Mouse (Mus musculus): ENCODE results near the gene Nepro. TPM values are rescaled to one million over a fixed set of nuclear protein-coding genes. Genes with fewer than 3 reads are reported as not detected.
A peak's percentile ranks its signal among the peaks of the same experiment; 100 is the strongest.

Nepro gene
- polyA plus RNA-seq, 1 experiment from 2014 or later, result 4.4 TPM

DNA sequence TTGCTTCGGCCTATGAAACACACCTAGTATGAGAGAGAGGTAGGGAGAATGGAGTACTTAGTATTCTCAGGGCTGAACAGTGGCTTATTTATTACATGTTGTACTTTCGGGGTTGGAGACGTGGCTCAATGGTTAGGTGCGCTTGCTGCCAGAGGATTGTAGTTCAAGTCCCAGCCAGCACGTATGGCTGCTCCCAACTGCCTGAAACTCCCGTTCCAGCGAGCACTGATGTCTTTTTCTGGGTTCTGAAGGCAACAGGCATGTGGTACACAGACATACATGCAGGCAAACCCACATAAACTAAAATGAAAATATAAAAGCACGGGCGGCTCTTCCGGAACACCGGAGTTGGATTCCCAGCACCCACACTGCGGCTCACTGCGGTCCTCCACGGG, 21.4 kb downstream of the Nepro start:
- WGBS, result 8% methylated on average over 14 of the region's 14 CpGs
- H3K4me2 ChIP-seq, result peak overlapping the region; percentile 79
- no peak for ATAC-seq (ENCODE audit: low FRiP score, low read depth)

GRCm38 (mm10) chr16:44745866-44746562, 21.9 kb downstream of the Nepro start, which contains the start of gene Gtpbp8:
Gtpbp8 (minus strand) TSS chr16:44746363.
- peak within 1 kb of the TSS; percentile 96 for H3K27ac ChIP-seq (replicated peaks)
- H3K4me3 ChIP-seq, result peak within 1 kb of the TSS; percentile 68
- H3K4me2 ChIP-seq, result peak within 1 kb of the TSS; percentile 79
- WGBS, result under 1% methylated on average over 47 of the region's 47 CpGs
- peak within 1 kb of the TSS; percentile 85 for H3K9ac ChIP-seq
- H3K36me3 ChIP-seq, result peaks cover 13% of the 10 kb centered on the region; the same call in 1 of the 2 replicates
- ATAC-seq (ENCODE audit: low FRiP score, low read depth), result peak; percentile 97
- no peaks in the 10 kb centered on the region for H3K27me3 ChIP-seq
- no peaks in the 10 kb centered on the region for H3K9me3 ChIP-seq
- peaks cover 18% of the 10 kb centered on the region for H3K4me1 ChIP-seq (replicated peaks)

More for the DNA sequence above, 21.4 kb downstream of the Nepro start:
- Histone ChIP-seq H3K36me3 (peaks cover 18% of the 10 kb centered on the region; the same call in 1 of the 2 replicates), H3K27ac (replicated peaks) (peak overlapping the region; percentile 96), H3K9ac (peak overlapping the region; percentile 85), H3K27me3 (no peaks in the 10 kb centered on the region), H3K4me1 (replicated peaks) (peaks cover 18% of the 10 kb centered on the region), H3K4me3 (peak overlapping the region; percentile 68), H3K9me3 (no peaks in the 10 kb centered on the region)

- 66% methylated on average over 3 of the region's 3 CpGs for WGBS
These were observed 23.9 kb downstream of the Nepro start for GRCm38 (mm10) chr16:44748007-44748406.

GRCm38 (mm10) chr16:44757700-44758099, 33.6 kb downstream of the Nepro start:
- Histone ChIP-seq H3K27me3 (no peaks in the 10 kb centered on the region), H3K9me3 (no peaks in the 10 kb centered on the region), H3K4me3 (no peak overlapping the region), H3K4me1 (replicated peaks) (no peaks in the 10 kb centered on the region), H3K27ac (replicated peaks) (no peak overlapping the region), H3K4me2 (no peak overlapping the region), H3K9ac (no peak overlapping the region), H3K36me3 (no peaks in the 10 kb centered on the region)
- 90% methylated on average over 8 of the region's 8 CpGs for WGBS
- no peak for ATAC-seq (ENCODE audit: low FRiP score, low read depth)

More at GRCm38 (mm10) chr16:44748007-44748406, 23.9 kb downstream of the Nepro start:
- H3K27ac ChIP-seq (replicated peaks), result no peak overlapping the region
- H3K9me3 ChIP-seq, result no peaks in the 10 kb centered on the region
- no peak overlapping the region for H3K4me2 ChIP-seq
- H3K9ac ChIP-seq, result no peak overlapping the region
- H3K27me3 ChIP-seq, result no peaks in the 10 kb centered on the region
- ATAC-seq (ENCODE audit: low FRiP score, low read depth), result no peak
- H3K4me1 ChIP-seq (replicated peaks), result peaks cover 18% of the 10 kb centered on the region
- no peak overlapping the region for H3K4me3 ChIP-seq
- 0 out of 2 replicates have a peak, but pooled peaks cover 2% of the 10 kb centered on the region for H3K36me3 ChIP-seq

DNA sequence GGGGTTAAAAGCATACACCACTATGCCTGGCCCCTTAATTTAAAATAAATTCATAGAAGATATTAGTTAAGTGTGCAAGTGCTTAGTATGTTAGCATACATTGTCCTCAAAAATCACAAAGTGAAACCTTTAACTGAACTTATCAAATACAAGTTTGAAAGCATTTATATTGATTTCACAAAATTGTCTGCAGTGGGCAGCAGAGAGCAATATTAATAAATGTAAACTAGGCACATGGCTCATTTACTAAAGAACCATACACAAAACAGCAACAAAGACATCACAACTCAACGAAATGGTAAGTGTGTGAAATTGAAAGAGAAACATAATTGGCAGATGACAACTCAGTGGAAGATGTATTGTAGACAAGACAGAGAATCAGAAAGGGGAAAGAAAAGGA, 37.7 kb downstream of the Nepro start:
- Histone ChIP-seq H3K36me3 (no peaks in the 10 kb centered on the region), H3K27me3 (no peaks in the 10 kb centered on the region), H3K9me3 (no peaks in the 10 kb centered on the region), H3K4me3 (no peak overlapping the region), H3K4me1 (replicated peaks) (no peaks in the 10 kb centered on the region), H3K9ac (no peak overlapping the region), H3K4me2 (no peak overlapping the region), H3K27ac (replicated peaks) (no peak overlapping the region)
- no peak for ATAC-seq (ENCODE audit: low FRiP score, low read depth)
- 57% methylated on average over 1 of the region's 1 CpGs for WGBS

DNA sequence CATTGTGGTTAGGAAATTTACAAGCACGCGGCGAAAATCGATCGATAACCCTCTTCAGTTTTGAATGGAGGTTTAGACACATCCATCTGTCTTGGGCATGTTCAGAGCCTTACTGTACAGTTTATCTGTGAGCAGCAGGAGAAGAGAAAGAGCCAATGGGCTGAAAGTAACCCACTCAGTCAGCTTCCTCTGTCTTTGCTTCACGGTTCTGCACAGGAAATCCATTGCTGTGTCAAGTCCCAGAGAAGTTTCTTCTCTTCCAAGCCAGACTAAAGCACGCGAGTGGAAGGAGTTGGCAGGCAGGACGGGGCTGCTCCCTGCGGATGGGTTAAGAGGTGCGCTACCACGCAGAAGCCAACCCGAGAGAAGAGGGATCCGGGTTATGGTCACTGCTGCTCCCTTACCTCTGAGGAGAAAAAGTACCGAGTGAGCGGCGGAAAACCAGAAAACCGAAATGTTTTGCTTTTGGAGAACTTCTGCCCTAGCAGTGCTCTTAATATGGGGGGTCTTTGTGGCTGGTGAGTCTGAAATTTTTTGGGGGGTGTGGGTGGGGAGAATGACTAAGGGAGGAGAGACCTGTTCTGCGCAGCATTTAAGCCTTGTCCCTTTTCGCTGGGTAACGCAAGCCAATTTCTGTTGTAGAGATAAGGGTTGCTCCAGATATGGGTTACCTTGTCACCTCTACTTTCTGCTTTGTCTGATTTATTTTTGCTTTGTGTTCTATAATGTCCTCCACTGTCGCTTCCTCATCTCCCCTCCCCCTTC, 41.6 kb downstream of the Nepro start, which contains the start of gene Cd200r1:
Gene Cd200r1 (plus strand): TSS at position 182 of the 765 bp plus-strand sequence.
- H3K4me3 ChIP-seq, result no peak within 1 kb of the TSS
- H3K36me3 ChIP-seq, result no peaks in the 10 kb centered on the region
- no peaks in the 10 kb centered on the region for H3K4me1 ChIP-seq (replicated peaks)
- H3K4me2 ChIP-seq, result no peak within 1 kb of the TSS
- no peaks in the 10 kb centered on the region for H3K27me3 ChIP-seq
- ATAC-seq (ENCODE audit: low FRiP score, low read depth), result no peak
- H3K27ac ChIP-seq (replicated peaks), result no peak within 1 kb of the TSS
- no peak within 1 kb of the TSS for H3K9ac ChIP-seq
- 81% methylated on average over 22 of the region's 22 CpGs for WGBS
- H3K9me3 ChIP-seq, result no peaks in the 10 kb centered on the region

DNA sequence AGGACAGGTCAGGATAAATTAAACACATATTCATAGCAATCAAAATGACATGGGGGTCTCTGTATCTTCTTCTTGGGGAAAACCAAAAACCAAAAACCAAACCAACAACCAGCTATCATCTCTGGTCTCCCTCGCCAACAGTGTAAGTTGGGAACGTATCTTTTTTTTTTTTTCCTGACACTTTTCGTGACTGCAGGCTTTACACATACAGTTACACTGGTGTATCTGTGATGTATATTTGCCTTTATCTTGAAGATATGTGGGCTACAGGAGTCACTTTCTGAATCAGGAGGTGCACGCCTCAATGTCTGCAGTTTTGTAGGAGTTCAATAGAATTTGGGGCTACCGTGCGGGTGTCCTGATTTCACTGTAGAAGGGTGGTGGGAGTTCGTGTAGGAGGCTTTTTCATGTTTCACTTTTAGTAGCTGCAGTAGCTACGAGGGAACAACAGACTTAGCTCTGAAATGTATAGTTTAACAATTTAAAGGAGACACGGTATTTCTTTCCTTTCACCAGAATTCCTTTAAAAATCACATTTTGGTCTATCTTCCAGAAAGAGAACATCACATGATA, 42.3 kb downstream of the Nepro start:
- ATAC-seq (ENCODE audit: low FRiP score, low read depth), result no peak
- WGBS, result 91% methylated on average over 9 of the region's 9 CpGs
- no peak overlapping the region for H3K4me3 ChIP-seq
- no peak overlapping the region for H3K4me2 ChIP-seq
- no peaks in the 10 kb centered on the region for H3K9me3 ChIP-seq
- no peaks in the 10 kb centered on the region for H3K36me3 ChIP-seq
- no peak overlapping the region for H3K9ac ChIP-seq
- H3K27ac ChIP-seq (replicated peaks), result no peak overlapping the region
- no peaks in the 10 kb centered on the region for H3K4me1 ChIP-seq (replicated peaks)
- H3K27me3 ChIP-seq, result no peaks in the 10 kb centered on the region

- Histone ChIP-seq H3K4me1 (replicated peaks) (no peaks in the 10 kb centered on the region), H3K4me2 (no peak overlapping the region), H3K9me3 (no peaks in the 10 kb centered on the region), H3K9ac (no peak overlapping the region), H3K27ac (replicated peaks) (no peak overlapping the region), H3K36me3 (no peaks in the 10 kb centered on the region), H3K27me3 (no peaks in the 10 kb centered on the region), H3K4me3 (no peak overlapping the region)
- 89% methylated on average over 7 of the region's 7 CpGs for WGBS
- ATAC-seq (ENCODE audit: low FRiP score, low read depth), result no peak
These were observed 43.4 kb downstream of the Nepro start for GRCm38 (mm10) chr16:44767506-44767905.

DNA sequence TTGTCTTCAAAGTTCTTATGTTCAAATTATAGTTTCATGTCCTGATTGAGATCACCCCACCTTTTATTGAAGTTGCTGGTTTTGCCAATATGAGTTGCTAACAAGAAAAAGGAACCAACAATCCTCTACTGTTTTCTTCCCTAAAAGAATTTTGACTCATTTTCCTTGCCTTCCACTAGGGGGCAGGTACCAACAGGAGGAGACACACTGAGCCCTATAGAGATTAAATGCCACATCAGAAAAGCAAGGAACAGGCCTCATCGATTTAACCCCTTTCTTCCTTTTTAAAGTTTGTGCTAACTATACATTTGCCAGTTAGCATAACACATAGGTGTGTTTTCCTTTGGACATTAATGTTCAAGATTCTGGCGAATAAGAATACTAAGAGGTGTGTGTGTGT, 43.9 kb downstream of the Nepro start:
- Histone ChIP-seq H3K9ac (no peak overlapping the region), H3K27me3 (no peaks in the 10 kb centered on the region), H3K36me3 (no peaks in the 10 kb centered on the region), H3K4me1 (replicated peaks) (no peaks in the 10 kb centered on the region), H3K4me2 (no peak overlapping the region), H3K4me3 (no peak overlapping the region), H3K27ac (replicated peaks) (no peak overlapping the region), H3K9me3 (no peaks in the 10 kb centered on the region)
- 64% methylated on average over 2 of the region's 2 CpGs for WGBS
- ATAC-seq (ENCODE audit: low FRiP score, low read depth), result no peak

DNA sequence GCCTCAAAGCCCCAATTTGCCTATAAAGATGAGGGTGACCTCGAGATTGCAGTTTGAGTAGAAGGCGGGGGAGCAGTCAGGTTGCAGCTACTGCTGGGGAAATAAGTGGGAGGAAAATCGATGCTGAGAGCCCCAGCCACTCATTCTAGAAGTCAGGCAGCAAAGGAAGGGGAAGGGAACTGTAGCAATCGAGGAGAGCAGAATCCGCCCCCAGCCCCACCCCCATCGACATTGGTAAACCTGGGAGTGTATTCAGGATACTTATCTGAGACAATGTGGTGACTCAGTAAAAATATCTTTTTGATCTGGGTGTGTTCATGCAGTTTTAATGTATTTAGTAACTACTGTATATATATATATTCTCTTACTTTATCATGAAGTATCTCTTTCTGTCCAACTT, 48.5 kb downstream of the Nepro start:
- H3K27me3 ChIP-seq, result no peaks in the 10 kb centered on the region
- H3K4me2 ChIP-seq, result no peak overlapping the region
- no peak overlapping the region for H3K27ac ChIP-seq (replicated peaks)
- no peaks in the 10 kb centered on the region for H3K36me3 ChIP-seq
- 78% methylated on average over 6 of the region's 6 CpGs for WGBS
- H3K4me3 ChIP-seq, result no peak overlapping the region
- no peaks in the 10 kb centered on the region for H3K9me3 ChIP-seq
- no peak overlapping the region for H3K9ac ChIP-seq
- no peak for ATAC-seq (ENCODE audit: low FRiP score, low read depth)
- no peaks in the 10 kb centered on the region for H3K4me1 ChIP-seq (replicated peaks)

DNA sequence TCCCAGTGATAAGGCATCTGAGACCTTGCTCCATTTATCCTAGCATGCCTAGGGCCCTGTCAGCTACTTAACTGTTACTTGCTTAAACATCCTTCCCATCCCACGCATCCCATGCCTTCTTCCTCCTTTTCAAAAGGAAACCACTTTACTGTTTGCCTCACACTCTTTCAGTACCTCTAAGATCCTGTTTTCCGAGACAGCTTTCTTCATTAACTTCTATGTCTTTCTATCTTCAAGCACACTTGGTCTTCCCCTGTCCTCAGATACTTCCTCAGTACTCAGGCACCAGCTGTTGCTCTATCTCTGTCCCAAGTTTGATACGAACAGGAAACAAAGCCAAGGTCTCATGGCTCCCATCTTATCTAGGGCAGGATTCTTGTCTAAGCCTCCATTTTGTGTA, 49.6 kb downstream of the Nepro start:
- WGBS, result 95% methylated on average over 3 of the region's 3 CpGs
- H3K27ac ChIP-seq (replicated peaks), result no peak overlapping the region
- no peak for ATAC-seq (ENCODE audit: low FRiP score, low read depth)
- H3K27me3 ChIP-seq, result no peaks in the 10 kb centered on the region
- H3K4me2 ChIP-seq, result no peak overlapping the region
- no peaks in the 10 kb centered on the region for H3K4me1 ChIP-seq (replicated peaks)
- no peak overlapping the region for H3K9ac ChIP-seq
- no peak overlapping the region for H3K4me3 ChIP-seq
- H3K9me3 ChIP-seq, result no peaks in the 10 kb centered on the region
- no peaks in the 10 kb centered on the region for H3K36me3 ChIP-seq

DNA sequence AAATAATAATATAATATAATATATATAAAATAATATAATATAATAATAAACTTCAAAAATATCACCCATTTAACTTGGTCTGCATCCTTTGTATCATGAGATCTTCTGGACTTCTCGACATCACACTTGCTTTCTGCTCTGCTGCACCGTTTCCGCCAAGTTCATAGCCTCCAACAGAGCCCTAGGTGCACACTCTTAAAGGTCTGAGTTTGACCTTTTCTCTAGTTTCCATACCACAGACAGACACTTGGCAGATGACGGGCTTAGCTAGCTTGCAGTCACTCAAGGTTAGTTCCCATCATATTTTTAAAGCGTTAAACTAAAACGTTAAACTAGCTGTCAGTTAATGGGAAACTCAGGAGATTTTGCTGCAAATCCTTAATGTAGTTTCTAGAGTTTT, 50.1 kb downstream of the Nepro start:
- 92% methylated on average over 6 of the region's 6 CpGs for WGBS
- Histone ChIP-seq H3K27ac (replicated peaks) (no peak overlapping the region), H3K4me1 (replicated peaks) (no peaks in the 10 kb centered on the region)

More for the DNA sequence above, 50.1 kb downstream of the Nepro start:
- H3K4me3 ChIP-seq, result no peak overlapping the region
- no peak overlapping the region for H3K9ac ChIP-seq
- H3K4me2 ChIP-seq, result no peak overlapping the region
- ATAC-seq (ENCODE audit: low FRiP score, low read depth), result no peak
- H3K36me3 ChIP-seq, result no peaks in the 10 kb centered on the region
- H3K9me3 ChIP-seq, result no peaks in the 10 kb centered on the region
- no peaks in the 10 kb centered on the region for H3K27me3 ChIP-seq

Data from hindbrain, embryonic 15.5 days (tissue).